Mouse (Mus musculus) adrenal gland, adult (tissue): ENCODE measurements at regions not wholly inside any gene's neighbourhood (a gene's known extent, or its start where the extent isn't known, plus 50 kb on each side); places are given as distances from the start of the nearest gene placed in this dataset.
"Not testable (repeated sequence)": the region's sequence is repeated elsewhere in the genome, so short reads cannot be mapped to it uniquely, and the experiment has no call there.

Experiments
- DNase-seq, 2 experiments: peaks; one replicate each; pipeline ENCODE4 v3.0.0; 2022 to 2023; ENCODE audit warnings: low spot score in 1 of 2; ENCODE audit not compliant: inconsistent age in 2 of 2

GRCm38 (mm10) chr16:61056175-61056574, 450.8 kb upstream of the Epha6 start:
- not testable (repeated sequence) for DNase-seq

- peak in 1 of 2 experiments; percentile 27 for DNase-seq
Observed at GRCm38 (mm10) chr16:61041140-61041586, 435.8 kb upstream of the Epha6 start.
